Mouse (Mus musculus) MEL (cell line): Measurements from ENCODE around the gene Oxnad1. TPM values are rescaled to one million over a fixed set of nuclear protein-coding genes. Genes with fewer than 3 reads are reported as not detected.

Experiments
- DNase-seq: peaks from one replicate; pipeline ENCODE4 v3.0.0; 2011; ENCODE audit warnings: low read depth, low spot score
- H3K27ac ChIP-seq: 2 replicates; pipeline ENCODE4 v1.5.1; 2012; ENCODE audit warnings: low read depth, mild to moderate bottlenecking, control low read depth, low read length, moderate library complexity; ENCODE audit not compliant: control insufficient read depth
- H3K27me3 ChIP-seq, 2 experiments: fragments of 150-350 bp in 1 of 2; sonication (generic) in 1 of 2; 2 replicates each; pipeline ENCODE4 v1.6.1; 2012; ENCODE audit warnings: low read length in 2 of 2, mild to moderate bottlenecking in 2 of 2, improper control_type of control experiment in 1 of 2, moderate library complexity in 1 of 2; ENCODE audit not compliant: insufficient read depth in 2 of 2, control insufficient read depth in 1 of 2
- H3K36me3 ChIP-seq, 2 experiments: 2 replicates each; pipeline ENCODE4 v1.6.1; 2012 to 2014; ENCODE audit warnings: low read length in 2 of 2, improper control_type of control experiment in 1 of 2, inconsistent platforms in 1 of 2, mild to moderate bottlenecking in 1 of 2; ENCODE audit not compliant: insufficient read depth in 2 of 2, control insufficient read depth in 1 of 2
- H3K4me1 ChIP-seq, 2 experiments: fragments of 150-350 bp in 1 of 2; sonication (generic) in 1 of 2; 2 replicates each; pipeline ENCODE4 v1.6.1; 2012; ENCODE audit warnings: low read length in 2 of 2, improper control_type of control experiment in 1 of 2, mild to moderate bottlenecking in 1 of 2; ENCODE audit not compliant: insufficient read depth in 2 of 2, control insufficient read depth in 1 of 2
- H3K4me3 ChIP-seq, 2 experiments: fragments of 150-350 bp in 1 of 2; sonication (generic) in 1 of 2; 2 replicates each; pipeline ENCODE4 v1.5.1; 2012; ENCODE audit warnings: low read depth in 2 of 2, low read length in 2 of 2, mild to moderate bottlenecking in 2 of 2, moderate library complexity in 2 of 2, control low read depth in 1 of 2, improper control_type of control experiment in 1 of 2; ENCODE audit not compliant: control insufficient read depth in 1 of 2, insufficient read depth in 1 of 2
- H3K79me2 ChIP-seq: 2 replicates; pipeline ENCODE4 v1.6.1; 2012; ENCODE audit warnings: mild to moderate bottlenecking, low read length, moderate library complexity; ENCODE audit not compliant: control insufficient read depth, poor library complexity, insufficient read depth
- H3K9ac ChIP-seq: 2 replicates; pipeline ENCODE4 v1.6.1; 2012; ENCODE audit warnings: low read depth, mild to moderate bottlenecking, control low read depth, low read length, moderate library complexity; ENCODE audit not compliant: control insufficient read depth, poor library complexity, severe bottlenecking
- H3K9me3 ChIP-seq: fragments of 150-350 bp; sonication (generic); replicated peaks from 2 replicates; pipeline ENCODE4 v1.6.1; 2012; ENCODE audit warnings: mild to moderate bottlenecking, low read length, improper control_type of control experiment, moderate library complexity; ENCODE audit not compliant: insufficient read depth
- CHD1 ChIP-seq: IDR thresholded peaks from 2 replicates; pipeline ENCODE4 v1.6.1; 2012; ENCODE audit warnings: low read depth, mild to moderate bottlenecking, inconsistent platforms, low read length, improper control_type of control experiment
- CTCF ChIP-seq, 3 experiments: IDR thresholded peaks in 2 of 3; conservative IDR thresholded peaks in 1 of 3; 2 replicates each; pipeline ENCODE4 v1.5.1; 2011 to 2012; ENCODE audit warnings: low read length in 3 of 3, low read depth in 2 of 3, mild to moderate bottlenecking in 2 of 3, improper control_type of control experiment in 1 of 3, inconsistent platforms in 1 of 3, mixed read lengths in 1 of 3, moderate library complexity in 1 of 3; ENCODE audit not compliant: control insufficient read depth in 1 of 3, insufficient read depth in 1 of 3, poor library complexity in 1 of 3, severe bottlenecking in 1 of 3
- ELF1 ChIP-seq: IDR thresholded peaks from 2 replicates; pipeline ENCODE4 v1.6.1; 2014; ENCODE audit warnings: low read depth, mild to moderate bottlenecking, inconsistent platforms, low read length, improper control_type of control experiment, moderate library complexity
- GATA1 ChIP-seq: IDR thresholded peaks from 2 replicates; pipeline ENCODE4 v1.6.1; 2011; ENCODE audit warnings: low read depth, low read length, improper control_type of control experiment
- HCFC1 ChIP-seq: IDR thresholded peaks from 2 replicates; pipeline ENCODE4 v1.6.1; 2012; ENCODE audit warnings: low read depth, mild to moderate bottlenecking, inconsistent platforms, low read length, improper control_type of control experiment, moderate library complexity
- KAT2A ChIP-seq: conservative IDR thresholded peaks from 2 replicates; pipeline ENCODE4 v1.6.1; 2012; ENCODE audit warnings: low read depth, low read length, improper control_type of control experiment, inconsistent platforms
- MAX ChIP-seq: IDR thresholded peaks from 2 replicates; pipeline ENCODE4 v1.6.1; 2011; ENCODE audit warnings: low read length, improper control_type of control experiment
- MEF2A ChIP-seq: IDR thresholded peaks from 2 replicates; pipeline ENCODE4 v1.6.1; 2014; ENCODE audit warnings: low read depth, mild to moderate bottlenecking, inconsistent platforms, low read length, improper control_type of control experiment; ENCODE audit not compliant: poor library complexity, insufficient replicate concordance, severe bottlenecking; ENCODE audit errors: extremely low read depth
- MYB ChIP-seq: IDR thresholded peaks from 2 replicates; pipeline ENCODE4 v1.6.1; 2011; ENCODE audit warnings: mild to moderate bottlenecking, low read depth, low read length, improper control_type of control experiment
- MYC ChIP-seq: IDR thresholded peaks from 2 replicates; pipeline ENCODE4 v1.6.1; 2011; ENCODE audit warnings: low read depth, mild to moderate bottlenecking, low read length, improper control_type of control experiment, moderate library complexity
- NRF1 ChIP-seq: IDR thresholded peaks from 2 replicates; pipeline ENCODE4 v1.6.1; 2014; ENCODE audit warnings: low read depth, mild to moderate bottlenecking, inconsistent platforms, low read length, improper control_type of control experiment, moderate library complexity; ENCODE audit not compliant: poor library complexity, insufficient read depth, severe bottlenecking
- POLR2A ChIP-seq, 2 experiments: IDR thresholded peaks; 2 replicates each; pipeline ENCODE4 v1.6.1; 2011 to 2012; ENCODE audit warnings: low read length in 2 of 2, mild to moderate bottlenecking in 2 of 2, control low read depth in 1 of 2, improper control_type of control experiment in 1 of 2, low read depth in 1 of 2, moderate library complexity in 1 of 2; ENCODE audit not compliant: control insufficient read depth in 1 of 2, insufficient read depth in 1 of 2, poor library complexity in 1 of 2
- POLR2AphosphoS2 ChIP-seq: IDR thresholded peaks from 2 replicates; pipeline ENCODE4 v1.6.1; 2011; ENCODE audit warnings: low read length, improper control_type of control experiment
- POLR2AphosphoS5 ChIP-seq: IDR thresholded peaks from 2 replicates; pipeline ENCODE4 v1.6.1; 2012; ENCODE audit warnings: low read depth, borderline replicate concordance, mild to moderate bottlenecking, inconsistent platforms, low read length, moderate library complexity, mixed read lengths
- RAD21 ChIP-seq: IDR thresholded peaks from 2 replicates; pipeline ENCODE4 v1.6.1; 2011; ENCODE audit warnings: mild to moderate bottlenecking, low read depth, low read length, improper control_type of control experiment
- SMC3 ChIP-seq: IDR thresholded peaks from 2 replicates; pipeline ENCODE4 v1.6.1; 2011; ENCODE audit warnings: low read depth, low read length, improper control_type of control experiment
- TAL1 ChIP-seq: IDR thresholded peaks from 2 replicates; pipeline ENCODE4 v1.6.1; 2012; ENCODE audit warnings: mild to moderate bottlenecking, inconsistent platforms, low read length, moderate library complexity, mixed read lengths
- TBP ChIP-seq: IDR thresholded peaks from 2 replicates; pipeline ENCODE4 v1.8.0; 2011; ENCODE audit warnings: low read depth, low read length, improper control_type of control experiment
- TCF12 ChIP-seq: IDR thresholded peaks from 2 replicates; pipeline ENCODE4 v1.6.1; 2014; ENCODE audit warnings: low read depth, mild to moderate bottlenecking, inconsistent platforms, low read length, improper control_type of control experiment, moderate library complexity
- UBTF ChIP-seq: IDR thresholded peaks from 2 replicates; pipeline ENCODE4 v1.6.1; 2012; ENCODE audit warnings: low read depth, mild to moderate bottlenecking, inconsistent platforms, low read length, improper control_type of control experiment, moderate library complexity, borderline replicate concordance; ENCODE audit not compliant: insufficient read depth
- USF1 ChIP-seq: IDR thresholded peaks from 2 replicates; pipeline ENCODE4 v1.6.1; 2014; ENCODE audit warnings: low read depth, mild to moderate bottlenecking, inconsistent platforms, low read length, improper control_type of control experiment, moderate library complexity
- ZC3H11A ChIP-seq: IDR thresholded peaks from 2 replicates; pipeline ENCODE4 v1.6.1; 2012; ENCODE audit warnings: low read depth, mild to moderate bottlenecking, inconsistent platforms, low read length, improper control_type of control experiment
- ZKSCAN1 ChIP-seq: IDR thresholded peaks from 2 replicates; pipeline ENCODE4 v1.6.1; 2012; ENCODE audit warnings: low read depth, mild to moderate bottlenecking, inconsistent platforms, low read length, improper control_type of control experiment, moderate library complexity
- polyA plus RNA-seq, 2 experiments: library from polyadenylated mRNA; stranded (reverse) in 1 of 2; unstranded in 1 of 2; fragments of >175 nt in 1 of 2; fragments of >200 nt in 1 of 2; gene quantifications; 2 replicates each; pipeline versions ENCODE4 v1.2.1 to v1.2.4; 2012; ENCODE audit warnings: low replicate concordance in 2 of 2, low read depth in 1 of 2; ENCODE audit not compliant: insufficient read length in 2 of 2, insufficient read depth in 1 of 2, missing spikeins in 1 of 2
- total RNA-seq: library from RNA; depleted of rRNA; stranded (reverse); fragments of 300-350 nt; gene quantifications from 2 replicates; pipeline ENCODE4 v1.2.3, GENCODE M21; 2012

The Oxnad1 gene
- total and polyA plus RNA-seq, 3 experiments, result 54.8 to 244 (median 82.1) TPM

GRCm38 (mm10) chr14:32096740-32097139 is 11.6 kb downstream of the Oxnad1 start:
- Histone ChIP-seq H3K36me3 (peaks cover 0 to 47% of the 10 kb centered on the region in 2 experiments; a peak in 2 of 4 replicates), H3K27me3 (no peaks in the 10 kb centered on the region), H3K9me3 (no peaks in the 10 kb centered on the region), H3K4me1 (no peaks in the 10 kb centered on the region), H3K9ac (no peak overlapping the region), H3K4me3 (no peak overlapping the region), H3K79me2 (no peaks in the 10 kb centered on the region), H3K27ac (no peak overlapping the region)
- no peak for DNase-seq
- TF ChIP-seq ELF1, result no peak

GRCm38 (mm10) chr14:32097691-32098090 is 12.5 kb downstream of the Oxnad1 start:
- no peaks in the 10 kb centered on the region for H3K27me3 ChIP-seq
- H3K9me3 ChIP-seq, result no peaks in the 10 kb centered on the region
- DNase-seq, result no peak
- no peak overlapping the region for H3K27ac ChIP-seq
- H3K4me3 ChIP-seq, result no peak overlapping the region
- no peak for TF ChIP-seq MAX
- no peak for TF ChIP-seq GATA1
- no peak for TF ChIP-seq NRF1
- no peak for TF ChIP-seq CTCF (IDR thresholded peaks at IDR 0.05 in 2 of 3, conservative IDR thresholded peaks at IDR 0.05 in 1 of 3; ENCODE audit: control insufficient read depth in 1 of 3, insufficient read depth in 1 of 3, low read depth in 2 of 3, low read length in 3 of 3, poor library complexity in 1 of 3, severe bottlenecking in 1 of 3)
- no peak for TF ChIP-seq POLR2A (IDR thresholded peaks at IDR 0.05; ENCODE audit: control insufficient read depth in 1 of 2, insufficient read depth in 1 of 2, low read depth in 1 of 2, low read length in 2 of 2, poor library complexity in 1 of 2)
- TF ChIP-seq ZC3H11A, result no peak
- no peak for TF ChIP-seq ZKSCAN1
- no peak for TF ChIP-seq TBP
- no peak for TF ChIP-seq POLR2AphosphoS2
- no peak for TF ChIP-seq RAD21
- TF ChIP-seq MYB, result no peak
- no peak for TF ChIP-seq POLR2AphosphoS5
- TF ChIP-seq MEF2A, result no peak
- no peak for TF ChIP-seq SMC3
- H3K4me1 ChIP-seq, result no peaks in the 10 kb centered on the region
- H3K79me2 ChIP-seq, result no peaks in the 10 kb centered on the region
- H3K9ac ChIP-seq, result no peak overlapping the region
- peaks cover 0 to 44% of the 10 kb centered on the region in 2 experiments; a peak in 2 of 4 replicates for H3K36me3 ChIP-seq

DNA sequence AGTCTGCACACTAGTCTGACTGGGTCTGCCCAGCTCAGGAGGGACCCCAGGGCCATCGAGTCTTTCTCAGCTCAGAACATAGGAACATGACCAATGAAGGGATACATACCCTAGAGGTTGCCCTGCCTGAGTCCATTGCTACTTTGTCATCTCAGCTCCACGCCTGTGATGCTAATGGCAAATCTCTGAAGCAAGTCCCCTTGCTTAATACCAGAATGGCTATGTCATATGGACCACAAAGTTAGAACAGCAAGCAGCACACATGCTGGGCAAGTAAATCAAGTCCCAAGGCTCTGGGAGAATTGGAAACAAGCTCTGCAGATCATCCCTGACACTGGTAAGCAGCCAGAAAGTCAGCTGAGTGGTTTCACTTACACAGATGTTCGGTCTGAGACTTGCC is 13.8 kb downstream of the Oxnad1 start:
- H3K9ac ChIP-seq, result no peak overlapping the region
- no peaks in the 10 kb centered on the region for H3K27me3 ChIP-seq
- H3K4me1 ChIP-seq, result no peaks in the 10 kb centered on the region
- H3K36me3 ChIP-seq, result peaks cover 0 to 40% of the 10 kb centered on the region in 2 experiments; a peak in 2 of 4 replicates
- H3K79me2 ChIP-seq, result no peaks in the 10 kb centered on the region
- no peaks in the 10 kb centered on the region for H3K9me3 ChIP-seq
- TF ChIP-seq KAT2A (no peak), TBP (no peak), TAL1 (no peak), MYB (no peak), CHD1 (no peak), USF1 (no peak), MYC (no peak), UBTF (no peak), TCF12 (no peak), HCFC1 (no peak)
- no peak overlapping the region for H3K27ac ChIP-seq
- H3K4me3 ChIP-seq, result no peak overlapping the region
- DNase-seq, result no peak
